Mouse (Mus musculus) gonadal fat pad, adult 2 months (tissue): ENCODE results near the gene Ltbp1. TPM values are rescaled to one million over a fixed set of nuclear protein-coding genes. Genes with fewer than 3 reads are reported as not detected.

Experiments used
- DNase-seq: peaks from one replicate; pipeline ENCODE4 v3.0.0-alpha.2; 2012; ENCODE audit warnings: low read depth
- polyA plus RNA-seq: library from polyadenylated mRNA; depleted of rRNA; stranded (reverse); fragments of >200 nt; gene quantifications from 2 replicates; pipeline ENCODE4 v1.2.3, GENCODE M21; 2012

Gene Ltbp1
- polyA plus RNA-seq, 1 experiment: 12.3 TPM

DNA sequence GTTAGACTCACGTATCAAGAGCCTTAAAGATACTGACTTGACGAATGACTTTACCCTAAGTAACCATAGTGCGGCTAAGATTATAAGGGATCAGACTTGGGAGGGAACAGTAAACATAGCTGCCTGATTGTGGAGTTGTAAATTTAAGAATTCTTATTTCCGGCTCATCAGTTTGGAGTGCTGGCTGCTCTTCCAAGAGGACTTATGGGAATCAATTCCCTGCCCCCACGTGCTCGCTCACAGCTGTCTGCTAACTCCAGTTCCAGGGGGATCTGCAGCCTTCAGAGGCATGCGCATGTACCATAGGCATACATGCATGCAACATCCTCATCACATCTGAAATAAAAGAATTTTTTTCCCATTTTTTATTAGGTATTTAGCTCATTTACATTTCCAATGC lies 61.0 kb downstream of the Ltbp1 start:
- no peak for DNase-seq

DNA sequence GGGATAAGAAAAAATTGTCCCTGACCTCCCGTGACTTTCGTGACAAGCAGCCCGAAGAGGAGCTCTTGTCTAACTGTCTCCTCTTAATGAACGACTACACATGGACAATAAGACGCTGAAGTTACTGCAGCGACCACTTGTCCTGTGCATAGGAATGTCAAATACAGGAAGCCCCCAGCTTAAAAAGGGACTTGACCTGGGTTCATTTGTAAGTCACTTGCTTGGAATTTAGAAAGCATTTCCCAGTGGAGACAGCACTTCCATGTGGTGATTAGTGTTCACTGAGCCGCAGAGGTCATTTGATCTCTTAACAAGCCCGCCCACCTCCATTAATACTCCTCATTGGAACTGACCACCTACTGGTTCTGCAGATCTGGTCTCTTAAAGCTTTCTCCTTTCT lies 61.9 kb downstream of the Ltbp1 start:
- no peak for DNase-seq

DNA sequence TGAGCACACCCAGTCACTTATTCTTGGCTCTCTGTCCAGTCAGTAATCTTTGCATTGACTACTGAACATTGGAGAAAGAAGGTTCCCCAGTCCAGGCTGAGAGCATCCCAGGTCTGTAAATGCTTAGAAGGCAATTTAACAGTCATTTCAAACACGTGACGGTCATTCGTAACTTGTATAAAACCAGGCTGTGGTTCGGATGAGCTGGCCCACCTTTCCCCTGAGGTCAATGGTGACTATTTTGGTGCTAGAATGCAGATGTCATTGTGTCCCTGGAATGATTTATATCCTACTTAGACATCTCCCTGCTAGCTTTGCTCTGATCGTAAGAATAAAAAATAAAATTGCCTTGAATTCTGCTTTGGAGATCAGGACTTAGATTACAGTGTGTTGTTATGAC lies 63.9 kb downstream of the Ltbp1 start:
- DNase-seq: no peak

DNA sequence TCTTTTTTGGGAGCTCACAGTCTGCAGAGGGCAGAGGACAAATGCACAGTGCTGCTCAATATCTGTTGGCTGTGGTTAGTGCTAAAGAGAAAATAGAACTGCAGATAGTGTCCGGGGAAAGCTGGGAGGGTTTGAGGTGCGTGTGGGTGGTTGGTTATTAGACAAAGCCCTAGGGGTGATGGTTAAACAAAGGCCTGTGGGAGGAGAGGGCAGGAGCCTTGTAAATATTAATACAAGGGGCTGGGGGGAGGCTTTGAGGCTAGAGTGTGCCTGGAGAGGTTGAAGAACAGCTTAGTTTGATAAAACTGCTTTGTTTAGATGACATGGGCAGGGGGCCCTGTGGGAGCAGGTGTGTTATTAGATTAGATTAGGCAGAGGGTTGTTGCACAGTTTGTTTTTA lies 65.8 kb downstream of the Ltbp1 start:
- DNase-seq: no peak

DNA sequence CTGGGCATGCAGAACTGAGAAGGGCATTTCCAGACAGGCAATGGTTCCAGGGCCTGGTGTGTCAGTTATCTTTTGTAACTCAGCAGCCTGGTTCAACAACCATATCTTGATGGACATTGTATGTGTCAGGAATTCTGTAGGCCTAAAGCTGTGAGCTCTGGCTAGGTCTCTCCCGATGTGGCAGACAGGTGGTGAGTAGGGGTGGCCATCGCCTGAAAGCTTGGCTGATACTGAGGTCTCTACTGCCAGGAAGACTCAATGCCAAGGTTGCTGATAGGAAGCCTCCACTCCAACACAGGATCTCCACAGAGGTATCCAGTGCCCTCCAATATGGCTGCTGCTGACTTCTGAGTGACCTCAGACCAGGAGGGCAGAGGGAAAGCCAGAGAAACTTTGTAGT lies 66.4 kb downstream of the Ltbp1 start:
- no peak for DNase-seq

DNA sequence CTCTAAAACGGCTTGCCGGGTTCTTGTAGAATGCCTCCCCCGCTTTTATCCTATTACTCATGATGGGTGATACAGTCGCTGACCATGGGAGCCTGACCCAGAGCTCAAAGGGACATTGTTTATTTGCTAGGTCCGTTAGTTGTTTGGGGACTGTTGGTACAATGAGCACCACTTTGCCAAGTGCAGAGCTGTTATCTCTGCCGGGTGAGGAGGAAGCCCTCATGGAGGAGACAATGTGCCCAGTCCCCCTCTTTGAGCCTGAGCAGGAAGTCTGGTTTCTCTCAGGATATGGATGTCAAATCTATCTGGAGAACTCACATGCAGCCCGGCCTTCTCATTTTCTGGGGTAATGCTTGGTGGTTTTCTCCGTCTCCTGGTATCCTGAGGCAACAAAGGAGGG lies 68.5 kb downstream of the Ltbp1 start:
- no peak for DNase-seq

DNA sequence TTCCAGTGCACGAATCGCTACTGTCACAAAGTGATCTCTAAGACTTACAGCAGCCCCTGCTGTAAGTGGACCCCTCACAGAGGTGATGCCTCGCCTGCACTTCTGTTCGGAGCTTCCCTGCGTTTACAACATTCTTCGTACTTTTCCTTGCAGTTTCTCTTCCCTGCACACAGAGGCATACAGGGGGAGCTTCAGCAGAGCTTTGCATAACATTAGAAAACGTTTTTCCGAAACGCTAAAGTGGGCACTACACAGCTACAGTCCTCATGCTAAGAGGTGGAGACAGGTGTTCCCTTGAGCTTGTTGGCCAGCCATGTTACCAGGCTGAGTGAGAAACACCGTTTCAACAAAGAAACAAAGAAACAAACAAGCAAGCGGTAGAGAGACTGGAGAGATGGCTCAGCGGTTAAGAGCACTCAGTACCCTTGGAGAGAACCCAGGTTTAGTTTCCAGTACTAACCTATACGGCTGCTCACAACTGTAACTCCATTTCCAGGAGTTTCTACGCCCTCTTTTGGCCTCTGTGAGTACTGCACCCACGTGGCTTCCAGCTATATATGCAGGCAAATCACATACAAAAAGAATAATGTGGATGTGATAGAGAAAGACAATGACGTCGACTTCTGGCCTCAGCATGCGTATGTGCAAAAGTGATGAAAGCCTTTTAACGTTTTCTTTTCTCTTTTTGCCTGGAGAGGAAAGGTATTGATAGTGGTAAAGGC lies 69.8 kb downstream of the Ltbp1 start:
- no peak for DNase-seq

DNA sequence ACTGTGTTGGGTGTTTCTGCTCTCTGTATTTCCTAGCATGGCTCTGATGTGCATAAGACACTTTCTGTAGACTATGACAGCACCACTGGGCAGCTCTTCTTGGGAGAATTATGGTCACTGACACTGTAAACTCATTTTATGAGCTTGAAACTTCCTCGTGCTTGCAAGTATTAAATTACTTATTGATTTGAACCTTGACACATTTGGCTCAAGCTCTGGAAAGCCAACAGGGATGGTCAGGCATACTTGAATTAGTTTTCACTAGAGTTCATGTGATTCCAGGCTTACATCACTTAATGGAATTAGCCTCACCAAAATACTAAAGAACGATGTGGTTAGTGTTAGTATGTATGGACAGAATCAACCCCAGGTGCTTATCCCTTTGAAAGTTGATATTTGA lies 76.0 kb downstream of the Ltbp1 start:
- DNase-seq: no peak

DNA sequence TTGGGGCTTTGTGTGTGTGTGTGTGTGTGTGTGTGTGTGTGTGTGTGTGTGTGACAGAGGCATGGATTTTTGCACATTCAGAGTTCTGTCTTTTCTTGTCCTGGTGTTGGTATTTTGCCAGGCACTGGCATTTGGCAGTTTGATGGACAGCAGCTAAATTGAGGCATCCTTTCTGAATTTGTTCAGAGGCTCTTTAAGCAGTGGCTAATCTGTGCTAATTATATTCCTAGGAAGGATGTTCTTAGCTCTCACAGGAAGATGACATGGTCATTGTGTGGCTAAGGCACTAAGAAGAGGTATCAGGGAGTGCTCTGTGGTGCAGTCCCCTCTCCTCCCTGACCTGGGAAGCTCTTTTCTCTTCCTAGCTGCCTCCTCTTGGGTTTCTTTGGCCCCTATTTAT lies 77.1 kb downstream of the Ltbp1 start:
- no peak for DNase-seq

DNA sequence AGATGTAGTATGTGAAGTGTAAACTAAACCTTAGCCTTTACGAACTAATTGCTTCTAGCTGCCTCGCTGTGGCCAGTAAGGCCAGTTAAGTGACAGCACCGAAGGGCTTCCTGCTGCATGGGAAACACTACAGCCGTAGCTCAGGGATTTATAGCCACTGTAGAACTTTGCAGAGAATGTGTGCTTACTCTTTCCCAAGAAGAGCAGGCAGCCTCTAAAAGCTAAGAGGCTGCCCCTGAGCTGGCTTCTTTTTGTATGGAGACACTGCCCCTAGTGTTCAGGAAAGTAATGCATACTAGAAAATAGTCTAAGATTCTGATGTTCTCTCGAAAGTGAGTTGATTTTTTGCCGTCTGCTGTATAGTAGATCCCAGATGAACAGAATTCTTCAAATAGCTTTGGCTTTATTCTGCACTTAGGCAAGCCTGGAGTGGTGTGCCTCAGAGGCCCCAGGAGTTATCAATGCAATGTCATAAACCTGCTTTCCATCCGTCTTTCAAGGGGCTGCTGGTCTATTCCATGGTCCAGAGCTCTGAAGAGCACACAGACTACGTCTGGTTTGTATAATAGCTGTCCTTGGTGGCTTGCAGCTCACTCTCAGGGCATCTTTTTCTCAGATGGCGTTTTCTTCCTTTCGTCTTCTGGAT lies 82.1 kb downstream of the Ltbp1 start:
- no peak for DNase-seq

DNA sequence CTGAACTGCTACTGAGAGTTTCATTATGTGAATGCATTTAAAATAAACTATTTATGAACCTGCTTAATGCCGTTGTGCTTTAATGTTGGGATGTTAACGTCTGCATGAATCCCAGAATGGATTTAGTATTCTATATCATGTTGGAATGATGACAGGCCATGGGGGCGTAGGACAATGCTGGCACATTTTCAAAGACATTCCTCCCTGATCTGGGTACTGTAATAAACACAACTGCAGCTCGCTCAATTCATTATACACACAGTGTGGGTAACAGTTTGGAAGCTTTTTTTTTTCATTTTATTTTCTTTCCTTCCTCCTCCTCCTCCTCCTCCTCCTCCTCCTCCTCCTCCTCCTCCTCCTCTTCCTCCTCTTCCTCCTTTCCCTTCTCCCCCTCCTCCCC lies 82.9 kb downstream of the Ltbp1 start:
- no peak for DNase-seq

DNA sequence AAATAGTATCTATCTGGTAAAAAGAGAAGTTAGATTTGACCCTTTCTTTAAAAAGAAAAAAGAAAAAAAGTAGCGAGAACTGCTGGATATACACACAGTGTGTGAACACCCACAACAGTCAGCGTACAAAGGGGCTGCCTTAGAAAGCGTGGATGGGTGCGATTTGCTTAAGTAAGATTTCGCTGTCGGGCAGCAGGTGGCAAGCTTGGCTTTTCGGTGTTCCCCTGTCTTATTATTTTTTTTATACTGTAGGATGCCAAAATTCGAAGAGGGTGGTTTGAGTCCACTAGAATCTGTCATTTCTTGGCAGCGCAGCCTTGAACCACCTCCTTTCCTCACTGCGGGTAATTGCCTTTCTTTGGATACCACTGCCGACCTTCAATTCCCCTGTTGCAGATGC lies 83.4 kb downstream of the Ltbp1 start:
- DNase-seq: no peak

DNA sequence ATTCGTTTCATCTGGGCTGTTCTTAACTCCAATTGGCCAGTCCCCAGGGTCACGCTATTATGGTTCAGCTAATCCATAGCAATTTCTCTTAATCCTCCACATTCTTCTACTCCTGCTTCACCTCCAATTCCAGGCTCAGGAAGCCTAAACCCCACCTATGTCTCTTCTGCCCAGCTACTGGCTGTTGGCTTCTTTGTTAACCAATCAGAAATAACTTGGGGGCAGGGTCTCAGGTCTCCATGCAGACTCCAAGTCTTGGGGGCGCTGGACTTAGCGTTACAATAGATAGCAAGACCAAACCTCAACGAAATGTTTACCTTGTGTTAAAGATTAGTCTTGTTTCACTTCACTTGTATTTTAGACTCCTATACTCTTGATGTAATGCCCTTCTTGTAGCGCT lies 85.2 kb downstream of the Ltbp1 start:
- DNase-seq: no peak

DNA sequence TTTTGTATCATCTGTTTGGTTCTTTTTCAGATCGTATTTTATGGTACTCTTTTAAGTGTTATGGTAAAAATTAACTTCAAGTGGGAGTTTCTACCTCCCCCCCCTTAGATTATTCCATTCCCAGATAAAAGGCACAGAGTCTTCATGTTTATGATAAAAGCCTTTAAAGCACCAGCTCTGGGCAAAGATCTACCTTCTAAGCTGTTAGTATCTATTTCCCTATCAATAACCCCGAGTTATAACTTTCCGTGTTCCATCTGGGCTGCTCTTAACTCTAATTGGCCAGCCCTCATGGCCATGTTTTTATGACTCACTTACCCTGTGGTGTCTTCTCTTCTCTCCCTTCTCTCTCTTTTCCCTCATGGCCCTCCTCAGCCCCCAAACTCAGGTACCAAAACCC lies 88.2 kb downstream of the Ltbp1 start:
- no peak for DNase-seq

DNA sequence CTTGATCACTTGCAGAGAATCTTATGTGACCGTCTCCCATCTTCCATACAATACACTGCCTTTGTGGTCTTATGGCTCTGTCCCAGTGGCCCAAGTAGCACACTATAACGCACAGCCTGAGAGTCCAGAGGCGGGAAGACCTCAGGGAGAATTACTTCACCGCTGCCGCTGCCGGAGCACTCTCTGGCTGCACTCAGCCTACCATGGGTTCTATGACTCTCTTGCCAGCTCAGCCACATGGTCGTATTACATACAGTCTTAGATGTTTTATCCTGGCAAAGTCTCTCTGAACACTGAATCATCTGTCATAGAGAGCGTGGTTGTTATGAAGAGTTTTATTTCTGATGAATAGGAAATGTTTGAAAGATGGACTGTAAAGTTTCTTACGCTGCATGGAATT lies 89.2 kb downstream of the Ltbp1 start:
- no peak for DNase-seq

DNA sequence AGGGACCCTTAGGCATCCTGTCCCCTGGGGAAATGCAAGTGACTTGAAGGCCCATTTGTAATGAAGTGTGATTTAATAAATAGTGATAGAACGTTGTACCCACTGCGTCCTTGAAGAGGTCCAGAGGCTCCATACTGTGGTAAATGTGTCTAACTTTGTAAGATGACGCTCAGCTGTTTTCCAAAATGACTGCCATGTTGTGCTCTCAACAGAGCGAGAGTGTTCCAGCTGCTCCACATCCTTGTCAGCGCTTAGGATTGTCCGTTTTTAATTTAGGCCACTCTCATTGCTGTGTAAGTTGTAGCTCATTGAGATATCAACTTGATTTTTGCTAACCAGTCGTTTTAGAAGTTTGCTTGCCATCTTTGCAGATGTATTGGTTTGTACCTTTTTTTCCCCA lies 91.4 kb downstream of the Ltbp1 start:
- no peak for DNase-seq

DNA sequence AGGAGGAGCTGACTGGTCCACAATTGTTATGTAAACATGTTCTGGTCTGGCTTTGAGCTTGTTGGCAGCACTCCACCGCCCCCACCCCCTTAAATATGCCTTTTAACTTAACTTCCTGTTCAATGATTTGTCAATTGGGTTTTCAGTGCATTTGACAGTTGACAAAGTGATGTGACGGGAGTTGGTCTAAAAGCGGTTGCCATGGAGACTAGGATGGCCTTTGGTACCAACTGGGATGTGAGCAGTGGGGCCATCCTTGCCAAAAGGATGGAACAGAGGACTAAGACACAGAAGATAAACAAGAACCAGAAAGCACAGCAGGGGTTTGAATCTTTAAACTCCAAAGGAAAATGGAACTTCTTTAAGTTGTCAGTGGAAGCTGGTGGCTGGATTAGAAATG lies 92.0 kb downstream of the Ltbp1 start:
- DNase-seq: no peak

DNA sequence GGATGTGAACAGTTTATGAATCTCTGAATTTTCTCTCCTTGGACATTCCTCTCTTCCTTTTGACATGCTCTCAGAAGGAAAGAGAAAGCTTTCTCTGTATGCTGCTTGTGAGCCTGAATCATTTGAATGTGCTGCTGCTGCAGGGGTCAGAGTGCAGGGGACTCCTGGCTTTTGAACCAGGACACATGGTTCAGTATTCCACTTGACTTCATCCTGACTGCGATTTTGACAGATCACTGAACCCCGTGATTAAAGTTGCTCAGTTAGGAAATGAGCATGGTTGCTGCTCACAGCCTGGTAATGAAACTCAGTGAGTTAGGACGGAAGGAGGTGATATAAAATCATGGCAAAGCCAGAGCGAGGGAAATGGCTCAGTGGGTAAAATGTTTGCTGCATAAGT lies 95.8 kb downstream of the Ltbp1 start:
- DNase-seq: no peak

DNA sequence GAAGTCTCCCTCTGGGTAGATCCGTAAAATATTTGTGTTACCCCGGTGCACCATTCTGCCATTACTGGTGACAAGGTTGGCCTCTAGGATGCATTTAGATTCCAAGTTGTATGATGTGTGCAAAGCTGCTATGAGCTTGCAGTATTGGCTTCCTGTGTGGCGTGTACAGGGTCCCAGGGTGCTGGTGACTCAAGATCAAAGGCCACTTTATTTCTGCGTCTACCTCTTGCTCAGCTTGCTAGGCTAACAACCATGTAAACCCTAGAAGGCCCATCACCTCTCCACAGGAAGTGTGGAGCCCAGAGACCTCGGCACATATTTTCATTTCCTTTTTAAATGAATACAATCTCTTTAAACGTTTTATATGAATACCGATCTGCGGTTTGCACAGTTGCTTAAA lies 96.6 kb downstream of the Ltbp1 start:
- DNase-seq: no peak

DNA sequence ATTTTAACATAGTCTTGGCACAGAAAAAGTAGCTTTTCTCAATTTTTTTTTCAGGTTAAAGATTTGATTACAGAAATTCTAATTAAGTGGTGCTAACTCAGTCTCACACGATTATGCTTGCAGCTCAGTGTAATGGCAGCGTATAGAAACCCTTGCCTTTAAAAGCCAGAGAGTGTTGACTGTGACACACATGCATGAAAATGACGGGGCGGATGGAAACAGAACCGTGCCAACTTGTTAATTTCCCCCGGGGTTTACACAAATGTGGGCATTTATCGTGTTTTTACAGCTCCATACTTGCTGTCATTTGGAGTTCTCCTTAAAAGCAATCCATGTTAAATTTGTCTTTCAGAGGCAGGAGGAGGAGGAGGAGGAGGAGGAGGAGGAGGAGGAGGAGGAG lies 102.0 kb downstream of the Ltbp1 start:
- DNase-seq: no peak

DNA sequence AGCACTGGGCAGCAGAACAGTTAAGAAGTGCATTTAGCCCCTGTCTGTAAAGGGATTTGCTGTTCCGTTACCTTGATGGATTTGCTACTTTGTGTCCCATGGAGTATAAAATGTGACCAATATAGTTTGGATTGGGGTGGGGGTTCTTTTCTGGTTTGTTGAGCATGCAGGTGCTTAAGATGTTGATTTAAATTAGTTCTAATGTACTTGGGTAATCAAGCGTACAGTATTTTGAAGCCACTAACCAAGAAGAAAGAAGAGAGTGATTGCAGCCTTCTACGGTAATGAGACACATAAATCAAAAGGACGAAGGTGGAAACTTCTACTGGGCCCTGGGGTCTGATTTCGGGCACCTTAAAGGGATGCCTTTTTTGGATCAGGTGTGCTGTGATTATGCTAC lies 102.5 kb downstream of the Ltbp1 start:
- no peak for DNase-seq

DNA sequence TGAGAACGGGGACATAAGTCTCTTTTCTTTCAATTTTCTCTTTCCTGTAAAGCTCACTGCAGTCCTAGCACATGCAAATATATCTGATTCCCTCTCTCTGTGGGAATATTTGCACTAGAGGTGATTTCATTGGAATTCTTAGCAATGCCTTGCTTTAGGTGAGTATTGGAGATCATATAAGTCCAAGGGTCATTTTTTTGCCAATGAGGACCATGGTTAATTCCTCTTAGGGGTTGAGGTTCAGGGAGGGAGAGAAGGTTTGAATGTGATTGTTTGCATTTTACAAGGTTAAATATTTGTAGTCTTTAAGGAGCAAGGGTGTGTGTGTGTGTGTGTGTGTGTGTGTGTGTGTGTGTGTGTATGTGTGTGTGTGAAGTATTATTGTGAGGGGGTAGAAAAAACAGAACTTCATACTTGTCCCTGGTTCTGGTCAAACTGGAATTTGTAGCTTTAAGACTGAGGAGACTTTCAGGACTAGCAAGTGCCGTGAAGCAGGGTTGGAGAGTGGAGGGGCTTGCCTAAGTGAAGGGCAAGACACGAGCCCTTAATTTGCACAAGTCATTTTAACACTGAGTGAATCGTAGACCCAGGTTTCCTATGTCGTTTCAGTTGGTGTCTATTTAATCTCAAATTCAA lies 103.8 kb downstream of the Ltbp1 start:
- no peak for DNase-seq
